Mouse (Mus musculus) ES-Bruce4 (cell line): Measurements from ENCODE around the gene Ipo13.

Experiments used
- CTCF ChIP-seq: IDR thresholded peaks from one replicate; pipeline ENCODE4 v1.8.1; 2011; ENCODE audit warnings: low read depth, low read length
- POLR2A ChIP-seq: IDR thresholded peaks from one replicate; pipeline ENCODE4 v1.8.1; 2011; ENCODE audit warnings: low read length; ENCODE audit not compliant: insufficient read depth

- no peak for TF ChIP-seq CTCF
- TF ChIP-seq POLR2A: no peak
Observed at GRCm38 (mm10) chr4:117872471-117872886, 42.3 kb downstream of the Ipo13 start, which contains the start of gene Ccdc24.
